Mouse (Mus musculus): ENCODE measurements at regions not wholly inside any gene's neighbourhood (a gene's known extent, or its start where the extent isn't known, plus 50 kb on each side); places are given as distances from the start of the nearest gene placed in this dataset.
A peak's percentile ranks its signal among the peaks of the same experiment; 100 is the strongest.

GRCm38 (mm10) chr4:67589501-67589900 is 762.1 kb downstream of the Tlr4 start:
- H3K27ac ChIP-seq (replicated peaks; ENCODE audit: low read depth, low read length), result no peak overlapping the region
- no peak overlapping the region for H3K4me3 ChIP-seq (replicated peaks; ENCODE audit: low read depth, low read length)
- H3K27me3 ChIP-seq (ENCODE audit: control insufficient read depth, insufficient read depth, low read length), result no peaks in the 10 kb centered on the region
- no peaks in the 10 kb centered on the region for H3K36me3 ChIP-seq (ENCODE audit: control insufficient read depth, insufficient read depth, low read length)
- no peak overlapping the region for H3K4me2 ChIP-seq (ENCODE audit: low read length)
- H3K9me3 ChIP-seq (ENCODE audit: control insufficient read depth, low read length), result no peaks in the 10 kb centered on the region
- ATAC-seq (ENCODE audit: low FRiP score, low TSS enrichment) (no peak), DNase-seq (peak; percentile 17)
- no peaks in the 10 kb centered on the region for H3K4me1 ChIP-seq (ENCODE audit: control insufficient read depth, insufficient read depth, low read length)
- WGBS, result 80% methylated on average over 1 of the region's 1 CpGs
- H3K9ac ChIP-seq (replicated peaks; ENCODE audit: low read length), result no peak overlapping the region

GRCm38 (mm10) chr4:67589976-67590727 is 762.8 kb downstream of the Tlr4 start:
- 42% methylated on average over 7 of the region's 7 CpGs for WGBS
- peak; percentile 50; the same call in 1 of the 2 replicates for ATAC-seq (ENCODE audit: low FRiP score, low TSS enrichment)

GRCm38 (mm10) chr4:67607166-67607565 is 779.8 kb downstream of the Tlr4 start:
- H3K9me3 ChIP-seq (ENCODE audit: control insufficient read depth, low read length), result no peaks in the 10 kb centered on the region
- no peak for DNase-seq
- ATAC-seq (ENCODE audit: low FRiP score, low TSS enrichment), result no peak
- no peak overlapping the region for H3K4me2 ChIP-seq (ENCODE audit: low read length)
- H3K4me3 ChIP-seq (replicated peaks; ENCODE audit: low read depth, low read length), result no peak overlapping the region
- no peaks in the 10 kb centered on the region for H3K27me3 ChIP-seq (ENCODE audit: control insufficient read depth, insufficient read depth, low read length)
- H3K9ac ChIP-seq (replicated peaks; ENCODE audit: low read length), result no peak overlapping the region
- H3K36me3 ChIP-seq (ENCODE audit: control insufficient read depth, insufficient read depth, low read length), result no peaks in the 10 kb centered on the region
- H3K27ac ChIP-seq (replicated peaks; ENCODE audit: low read depth, low read length), result no peak overlapping the region
- no peaks in the 10 kb centered on the region for H3K4me1 ChIP-seq (ENCODE audit: control insufficient read depth, insufficient read depth, low read length)

More at GRCm38 (mm10) chr4:67589976-67590727, 762.8 kb downstream of the Tlr4 start:
- H3K4me2 ChIP-seq (ENCODE audit: low read length), result no peak overlapping the region
- H3K9ac ChIP-seq (replicated peaks; ENCODE audit: low read length), result no peak overlapping the region
- H3K27ac ChIP-seq (replicated peaks; ENCODE audit: low read depth, low read length), result no peak overlapping the region; the same call in 1 of the 2 replicates
- H3K4me1 ChIP-seq (ENCODE audit: control insufficient read depth, insufficient read depth, low read length), result no peaks in the 10 kb centered on the region
- no peaks in the 10 kb centered on the region for H3K9me3 ChIP-seq (ENCODE audit: control insufficient read depth, low read length)
- H3K27me3 ChIP-seq (ENCODE audit: control insufficient read depth, insufficient read depth, low read length), result no peaks in the 10 kb centered on the region
- no peak overlapping the region for H3K4me3 ChIP-seq (replicated peaks; ENCODE audit: low read depth, low read length)
- peak; percentile 56 for DNase-seq
- H3K36me3 ChIP-seq (ENCODE audit: control insufficient read depth, insufficient read depth, low read length), result no peaks in the 10 kb centered on the region

DNA sequence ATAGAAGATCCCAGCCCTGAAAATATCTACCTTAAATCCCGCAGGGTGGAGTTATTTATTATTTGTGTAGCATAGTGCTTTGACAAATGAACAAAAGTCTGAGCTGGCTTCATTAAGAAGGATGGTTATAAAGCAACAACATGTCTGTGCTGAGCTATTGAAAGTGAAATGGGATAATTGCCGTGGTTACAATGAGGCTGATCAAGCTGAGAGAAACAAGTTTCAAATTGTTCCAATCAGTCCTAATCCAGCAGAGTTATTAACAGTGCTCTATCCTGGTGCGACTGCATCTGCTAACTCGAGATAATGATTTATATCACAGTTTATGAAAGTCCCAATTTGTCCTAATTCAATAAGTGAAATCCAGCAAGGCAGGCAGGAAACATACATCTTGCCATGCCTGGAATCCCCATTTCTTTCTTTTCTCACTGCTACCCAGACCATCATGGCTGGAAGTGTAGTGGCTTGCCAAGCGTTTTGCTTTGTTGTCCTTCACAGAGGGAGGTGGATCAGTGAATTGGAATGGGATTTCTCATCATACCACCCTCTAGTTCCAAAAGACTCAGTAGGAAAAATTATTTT is 787.2 kb downstream of the Tlr4 start:
- Histone ChIP-seq H3K4me2 (ENCODE audit: low read length) (no peak overlapping the region), H3K9me3 (ENCODE audit: control insufficient read depth, low read length) (no peaks in the 10 kb centered on the region), H3K27me3 (ENCODE audit: control insufficient read depth, insufficient read depth, low read length) (no peaks in the 10 kb centered on the region), H3K9ac (replicated peaks; ENCODE audit: low read length) (no peak overlapping the region), H3K27ac (replicated peaks; ENCODE audit: low read depth, low read length) (no peak overlapping the region), H3K4me1 (ENCODE audit: control insufficient read depth, insufficient read depth, low read length) (no peaks in the 10 kb centered on the region), H3K4me3 (replicated peaks; ENCODE audit: low read depth, low read length) (no peak overlapping the region), H3K36me3 (ENCODE audit: control insufficient read depth, insufficient read depth, low read length) (no peaks in the 10 kb centered on the region)
- ATAC-seq (ENCODE audit: low FRiP score, low TSS enrichment) (no peak), DNase-seq (no peak)
- WGBS, result 60% methylated on average over 5 of the region's 5 CpGs

GRCm38 (mm10) chr4:67626641-67627040 is 799.3 kb downstream of the Tlr4 start:
- H3K9ac ChIP-seq (replicated peaks; ENCODE audit: low read length), result no peak overlapping the region
- DNase-seq (no peak), ATAC-seq (ENCODE audit: low FRiP score, low TSS enrichment) (no peak)
- no peak overlapping the region for H3K4me3 ChIP-seq (replicated peaks; ENCODE audit: low read depth, low read length)
- no peaks in the 10 kb centered on the region for H3K9me3 ChIP-seq (ENCODE audit: control insufficient read depth, low read length)
- no peaks in the 10 kb centered on the region for H3K4me1 ChIP-seq (ENCODE audit: control insufficient read depth, insufficient read depth, low read length)
- no peak overlapping the region for H3K4me2 ChIP-seq (ENCODE audit: low read length)
- no peaks in the 10 kb centered on the region for H3K27me3 ChIP-seq (ENCODE audit: control insufficient read depth, insufficient read depth, low read length)
- no peaks in the 10 kb centered on the region for H3K36me3 ChIP-seq (ENCODE audit: control insufficient read depth, insufficient read depth, low read length)
- H3K27ac ChIP-seq (replicated peaks; ENCODE audit: low read depth, low read length), result no peak overlapping the region

- H3K4me1 ChIP-seq (ENCODE audit: control insufficient read depth, insufficient read depth, low read length), result no peaks in the 10 kb centered on the region
- WGBS, result 68% methylated on average over 2 of the region's 2 CpGs
- no peak for ATAC-seq (ENCODE audit: low FRiP score, low TSS enrichment)
Observed at GRCm38 (mm10) chr4:67646090-67646489, 818.7 kb downstream of the Tlr4 start.

GRCm38 (mm10) chr4:67662122-67662521 is 834.7 kb downstream of the Tlr4 start:
- ATAC-seq (ENCODE audit: low FRiP score, low TSS enrichment) (no peak), DNase-seq (peak; percentile 2)
- no peak overlapping the region for H3K9ac ChIP-seq (replicated peaks; ENCODE audit: low read length)
- no peaks in the 10 kb centered on the region for H3K9me3 ChIP-seq (ENCODE audit: control insufficient read depth, low read length)
- no peak overlapping the region for H3K27ac ChIP-seq (replicated peaks; ENCODE audit: low read depth, low read length)
- no peaks in the 10 kb centered on the region for H3K4me1 ChIP-seq (ENCODE audit: control insufficient read depth, insufficient read depth, low read length)
- H3K27me3 ChIP-seq (ENCODE audit: control insufficient read depth, insufficient read depth, low read length), result no peaks in the 10 kb centered on the region
- no peak overlapping the region for H3K4me3 ChIP-seq (replicated peaks; ENCODE audit: low read depth, low read length)
- 72% methylated on average over 3 of the region's 3 CpGs for WGBS
- no peaks in the 10 kb centered on the region for H3K36me3 ChIP-seq (ENCODE audit: control insufficient read depth, insufficient read depth, low read length)
- no peak overlapping the region for H3K4me2 ChIP-seq (ENCODE audit: low read length)

More at GRCm38 (mm10) chr4:67646090-67646489, 818.7 kb downstream of the Tlr4 start:
- H3K36me3 ChIP-seq (ENCODE audit: control insufficient read depth, insufficient read depth, low read length), result no peaks in the 10 kb centered on the region
- H3K27me3 ChIP-seq (ENCODE audit: control insufficient read depth, insufficient read depth, low read length), result no peaks in the 10 kb centered on the region
- H3K4me2 ChIP-seq (ENCODE audit: low read length), result no peak overlapping the region
- H3K27ac ChIP-seq (replicated peaks; ENCODE audit: low read depth, low read length), result no peak overlapping the region
- no peak overlapping the region for H3K4me3 ChIP-seq (replicated peaks; ENCODE audit: low read depth, low read length)
- no peak overlapping the region for H3K9ac ChIP-seq (replicated peaks; ENCODE audit: low read length)
- DNase-seq, result no peak
- no peaks in the 10 kb centered on the region for H3K9me3 ChIP-seq (ENCODE audit: control insufficient read depth, low read length)

- 77% methylated on average over 1 of the region's 1 CpGs for WGBS
- H3K4me3 ChIP-seq (replicated peaks; ENCODE audit: low read depth, low read length), result no peak overlapping the region
- H3K9me3 ChIP-seq (ENCODE audit: control insufficient read depth, low read length), result no peaks in the 10 kb centered on the region
- no peak overlapping the region for H3K27ac ChIP-seq (replicated peaks; ENCODE audit: low read depth, low read length)
- no peaks in the 10 kb centered on the region for H3K36me3 ChIP-seq (ENCODE audit: control insufficient read depth, insufficient read depth, low read length)
- no peak for ATAC-seq (ENCODE audit: low FRiP score, low TSS enrichment)
- H3K4me1 ChIP-seq (ENCODE audit: control insufficient read depth, insufficient read depth, low read length), result no peaks in the 10 kb centered on the region
- no peaks in the 10 kb centered on the region for H3K27me3 ChIP-seq (ENCODE audit: control insufficient read depth, insufficient read depth, low read length)
- DNase-seq, result no peak
- H3K4me2 ChIP-seq (ENCODE audit: low read length), result no peak overlapping the region
- H3K9ac ChIP-seq (replicated peaks; ENCODE audit: low read length), result no peak overlapping the region
Observed at GRCm38 (mm10) chr4:67673961-67674360, 846.6 kb downstream of the Tlr4 start.

DNA sequence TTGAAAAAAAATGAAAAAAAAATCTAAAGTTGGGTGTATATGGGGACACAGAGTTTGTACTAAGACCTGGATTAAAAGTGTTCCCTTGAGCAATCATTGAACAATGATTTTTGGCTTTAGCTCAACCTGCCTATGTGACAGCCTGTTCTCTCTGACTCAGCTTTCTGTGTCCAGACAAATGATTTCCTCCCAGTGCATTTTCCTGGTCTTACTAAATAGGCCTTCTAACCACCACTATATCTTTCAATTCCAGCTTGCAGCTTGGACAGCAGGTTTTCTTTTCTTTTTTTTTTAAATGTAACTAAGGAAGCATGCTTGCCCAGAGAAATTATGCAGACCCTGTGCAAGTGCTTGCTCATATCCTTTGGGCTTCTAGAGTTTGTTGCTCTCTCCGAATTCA is 850.2 kb downstream of the Tlr4 start:
- Histone ChIP-seq H3K9me3 (ENCODE audit: control insufficient read depth, low read length) (no peaks in the 10 kb centered on the region), H3K27me3 (ENCODE audit: control insufficient read depth, insufficient read depth, low read length) (no peaks in the 10 kb centered on the region), H3K9ac (replicated peaks; ENCODE audit: low read length) (no peak overlapping the region), H3K4me3 (replicated peaks; ENCODE audit: low read depth, low read length) (no peak overlapping the region), H3K27ac (replicated peaks; ENCODE audit: low read depth, low read length) (no peak overlapping the region), H3K4me1 (ENCODE audit: control insufficient read depth, insufficient read depth, low read length) (no peaks in the 10 kb centered on the region), H3K36me3 (ENCODE audit: control insufficient read depth, insufficient read depth, low read length) (no peaks in the 10 kb centered on the region), H3K4me2 (ENCODE audit: low read length) (no peak overlapping the region)
- DNase-seq (no peak), ATAC-seq (ENCODE audit: low FRiP score, low TSS enrichment) (no peak)
- WGBS, result 94% methylated on average over 1 of the region's 1 CpGs
